Mouse (Mus musculus): Measurements from ENCODE around the gene Etv6.

The Etv6 gene

DNA sequence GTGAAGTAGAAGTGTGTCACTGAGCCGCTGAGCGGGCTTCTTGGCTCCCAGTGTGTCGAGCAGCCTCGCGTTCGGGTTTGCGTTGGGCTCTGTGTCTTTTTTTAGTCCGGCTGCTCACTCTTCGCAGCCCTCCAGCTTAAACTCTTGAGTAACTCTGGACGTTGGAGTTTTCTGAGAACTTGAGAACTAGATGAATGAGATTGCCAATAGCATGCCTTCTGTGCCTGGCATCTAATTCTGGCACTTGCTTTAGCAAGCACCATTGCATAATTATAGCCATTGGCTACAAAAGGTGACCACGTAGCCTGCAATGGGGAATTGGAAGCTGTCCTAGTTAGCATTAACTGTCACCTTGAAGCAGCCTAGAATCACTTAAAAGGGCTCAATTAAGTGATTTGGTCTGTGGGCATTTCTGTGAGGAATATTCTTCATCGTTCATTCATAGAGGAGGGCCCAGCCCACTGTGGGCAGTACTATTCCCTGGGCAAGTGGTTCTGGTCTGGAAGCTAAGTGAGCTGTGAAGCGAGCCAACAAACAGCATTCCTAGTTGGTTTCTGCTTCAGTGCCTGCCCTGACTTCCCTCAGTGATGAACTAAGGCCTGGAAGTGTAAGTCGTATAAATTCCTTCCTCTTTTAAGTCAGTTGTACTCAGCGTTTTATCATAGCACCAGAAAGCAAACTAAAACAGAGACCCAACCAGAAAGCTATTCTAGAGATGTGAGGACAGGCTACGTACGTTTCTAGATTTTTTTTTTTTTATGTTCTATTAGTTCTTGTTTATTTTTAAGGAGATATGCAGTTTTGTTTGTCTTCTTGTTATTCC is 136.6 kb downstream of the Etv6 start:
- DNase-seq (ENCODE audit: low read depth), result no peak

DNA sequence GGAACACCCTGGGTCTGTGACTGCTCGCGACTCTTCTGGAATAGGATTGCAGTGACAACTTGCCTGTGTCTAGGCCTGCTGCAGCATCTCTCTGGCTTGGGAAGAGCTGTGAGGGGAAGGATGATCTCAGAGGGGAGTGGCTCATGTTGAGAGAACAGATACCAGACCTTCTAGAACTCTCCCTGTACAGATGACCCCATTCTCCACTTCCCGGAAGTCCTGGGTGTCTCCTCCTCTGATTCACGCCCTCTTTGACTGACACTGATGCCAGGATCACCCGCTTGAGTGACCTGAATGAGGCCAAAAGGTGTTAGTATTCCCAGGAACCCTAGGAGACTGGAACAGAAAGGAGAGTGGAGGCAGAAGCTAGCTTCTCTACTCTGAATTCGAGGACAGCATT is 137.9 kb downstream of the Etv6 start:
- no peak for DNase-seq (ENCODE audit: low read depth)

DNA sequence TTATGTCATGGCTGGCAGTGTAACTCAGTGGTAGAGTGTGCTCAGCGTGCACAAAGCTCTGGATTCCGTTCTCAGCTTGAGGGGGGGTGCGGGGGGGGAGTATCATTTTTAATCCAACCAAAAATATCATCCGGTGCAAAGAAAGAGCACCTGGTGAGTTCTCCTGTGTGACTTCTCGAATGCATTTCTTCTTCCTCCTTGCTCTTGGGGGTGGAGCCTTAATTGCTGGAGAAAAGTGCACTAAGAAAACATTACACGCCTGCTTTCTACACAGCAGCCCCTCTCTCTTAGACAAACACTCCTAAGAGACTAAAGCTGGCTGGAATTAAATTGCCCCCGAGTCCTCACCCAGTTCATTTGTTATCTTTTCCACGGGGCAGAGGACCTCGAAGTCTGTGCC is 139.6 kb downstream of the Etv6 start:
- DNase-seq (ENCODE audit: low read depth), result no peak

DNA sequence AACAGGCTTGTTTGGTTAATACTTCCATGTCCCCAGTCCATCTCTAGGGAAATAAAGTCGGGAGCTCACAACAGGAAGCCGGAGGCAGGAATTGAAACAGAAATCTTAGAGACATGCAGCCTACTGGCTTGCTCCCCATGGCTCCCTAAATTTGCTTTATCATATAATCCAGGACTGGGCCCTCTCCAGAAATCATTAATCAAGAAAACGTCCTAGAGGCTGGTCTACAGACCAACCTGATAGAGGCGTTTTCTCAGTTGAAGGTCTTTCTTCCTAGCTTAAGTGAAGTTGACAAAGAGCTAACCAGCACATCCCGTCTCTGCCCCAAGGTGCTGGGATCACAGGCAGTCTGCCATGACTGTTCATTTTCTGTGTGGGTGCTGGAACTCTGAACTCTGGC is 141.7 kb downstream of the Etv6 start:
- no peak for DNase-seq (ENCODE audit: low read depth)

GRCm38 (mm10) chr6:134182301-134182948 is 146.9 kb downstream of the Etv6 start:
- no peak for DNase-seq (ENCODE audit: low read depth)

GRCm38 (mm10) chr6:134183592-134184342 is 148.3 kb downstream of the Etv6 start:
- no peak for DNase-seq (ENCODE audit: low read depth)

DNA sequence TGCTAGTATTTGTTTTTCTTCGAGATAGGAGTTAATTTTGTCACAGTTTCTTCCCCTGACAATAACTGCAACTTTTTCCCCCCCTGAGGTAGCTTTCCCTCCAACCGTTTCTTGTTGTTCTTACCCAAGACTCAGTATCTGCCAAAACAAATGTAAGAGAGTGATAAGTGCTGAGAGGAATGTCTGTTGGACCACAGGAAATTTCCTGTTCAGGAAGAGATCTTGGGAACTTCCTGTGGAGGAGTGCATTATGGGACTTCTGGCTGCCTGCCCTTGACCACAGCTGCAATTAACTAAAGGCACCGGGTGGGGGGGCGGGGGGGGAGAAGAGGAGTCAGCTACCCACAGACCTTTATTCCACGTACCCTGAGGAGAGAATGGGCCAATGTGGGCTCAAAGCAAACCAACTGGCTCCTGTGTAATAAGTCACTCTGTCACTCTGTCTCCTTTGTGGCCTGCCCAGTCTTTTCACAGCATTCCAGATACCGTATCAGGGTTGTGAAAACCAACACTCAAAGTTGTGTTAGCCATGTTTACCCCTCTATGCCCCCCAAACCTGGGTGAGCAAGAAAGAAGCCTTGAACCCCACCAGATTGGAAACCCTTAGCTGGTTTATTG is 150.9 kb downstream of the Etv6 start:
- DNase-seq (ENCODE audit: low read depth), result peak; percentile 69

DNA sequence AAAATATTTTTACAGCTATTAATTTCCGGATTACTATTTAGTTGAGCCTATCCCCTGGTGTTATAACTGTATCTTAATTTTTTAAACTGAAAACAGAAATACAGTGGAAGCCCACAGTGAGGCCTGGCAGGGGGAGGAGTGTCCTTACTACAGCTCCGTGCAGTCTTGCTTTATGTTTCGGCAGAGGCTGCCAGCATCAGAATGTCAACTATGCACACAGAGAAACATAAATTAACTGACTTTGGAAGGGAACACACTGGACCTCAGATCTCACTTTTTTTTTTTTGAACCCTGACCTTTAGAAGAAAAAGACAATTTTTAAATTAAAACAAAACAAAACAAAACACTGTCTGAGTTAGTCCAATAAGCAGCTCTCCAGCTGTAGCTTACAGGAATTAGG is 153.2 kb downstream of the Etv6 start:
- DNase-seq (ENCODE audit: low read depth), result no peak

GRCm38 (mm10) chr6:134189174-134189573 is 153.7 kb downstream of the Etv6 start:
- DNase-seq (ENCODE audit: low read depth), result no peak

GRCm38 (mm10) chr6:134189575-134190132 is 154.2 kb downstream of the Etv6 start:
- DNase-seq (ENCODE audit: low read depth), result no peak

DNA sequence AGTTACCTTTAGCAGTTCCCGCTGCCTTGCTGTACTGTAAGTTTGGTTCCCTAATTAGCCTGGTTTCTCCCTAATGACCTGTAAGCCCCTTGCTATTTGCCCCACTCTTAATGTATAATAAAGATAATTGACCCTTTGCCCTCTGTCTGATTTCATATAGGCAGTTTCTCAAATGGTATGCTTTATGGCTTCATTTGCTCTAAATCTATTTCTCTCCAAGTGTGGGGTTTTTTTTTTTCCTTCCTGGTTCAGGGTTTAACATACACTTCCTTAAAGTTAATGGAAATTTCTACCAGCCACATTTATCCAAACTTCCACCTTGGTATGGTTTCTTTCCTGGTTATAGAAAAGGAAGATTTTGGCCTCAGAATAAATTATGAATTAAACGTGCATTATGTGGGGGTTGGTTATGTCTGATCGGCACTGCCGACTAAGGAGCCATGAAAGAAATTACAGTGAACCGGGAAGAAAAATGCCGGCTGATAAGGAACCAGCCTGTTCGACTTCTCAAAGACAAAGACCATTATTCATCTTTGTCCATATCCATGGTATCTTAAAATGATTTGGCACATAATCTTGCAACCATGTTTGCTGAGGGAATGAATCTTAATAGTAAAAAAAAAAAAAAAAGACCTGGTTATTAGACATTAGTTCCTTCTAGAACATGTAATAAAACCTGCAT is 155.2 kb downstream of the Etv6 start:
- no peak for DNase-seq (ENCODE audit: low read depth)

- no peak for DNase-seq (ENCODE audit: low read depth)
Measured at GRCm38 (mm10) chr6:134192710-134193109, 157.2 kb downstream of the Etv6 start.

GRCm38 (mm10) chr6:134199895-134200294 is 164.4 kb downstream of the Etv6 start:
- no peak for DNase-seq (ENCODE audit: low read depth)

GRCm38 (mm10) chr6:134200577-134200976 is 165.1 kb downstream of the Etv6 start:
- DNase-seq (ENCODE audit: low read depth), result peak; percentile 90

DNA sequence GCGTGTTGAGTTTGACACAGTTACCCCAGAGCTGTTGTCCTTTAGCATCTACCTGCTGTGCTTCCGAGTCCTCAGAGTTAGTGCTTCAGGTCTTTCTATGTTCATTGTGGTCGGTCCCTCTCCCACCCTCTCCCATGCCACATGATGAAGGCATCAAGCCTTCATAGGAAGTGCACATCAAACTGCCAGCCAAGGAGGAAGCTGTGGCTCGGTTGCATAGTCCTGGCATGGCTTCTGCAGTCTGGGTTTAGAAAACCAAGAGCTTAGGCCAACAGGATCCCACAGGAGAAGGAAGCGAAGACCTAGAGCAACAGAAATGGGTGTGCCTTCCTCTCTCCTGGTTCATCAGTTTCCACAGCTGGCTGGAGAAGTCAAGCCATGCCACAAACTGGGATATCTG is 166.7 kb downstream of the Etv6 start:
- DNase-seq (ENCODE audit: low read depth), result no peak

GRCm38 (mm10) chr6:134205163-134205562 is 169.7 kb downstream of the Etv6 start:
- DNase-seq (ENCODE audit: low read depth), result no peak

DNA sequence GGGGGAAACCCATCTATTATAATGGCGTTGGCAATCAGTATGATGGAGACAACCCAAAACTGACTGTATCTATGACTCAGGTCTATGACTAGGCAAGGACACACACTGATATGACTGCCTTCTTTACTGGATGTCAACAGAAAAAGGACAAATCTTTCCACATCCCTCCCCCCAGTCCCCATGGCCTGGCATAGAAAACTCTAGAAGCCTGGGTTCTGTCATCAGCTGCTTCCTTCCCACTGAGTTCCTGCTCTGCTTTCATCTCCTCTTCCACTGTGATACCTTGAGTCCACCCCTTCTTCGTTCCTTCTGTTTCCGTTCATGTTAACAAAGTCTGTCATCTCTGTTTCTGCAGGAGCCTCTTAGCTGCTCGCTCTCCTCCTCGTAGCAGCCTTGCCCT is 170.2 kb downstream of the Etv6 start:
- DNase-seq (ENCODE audit: low read depth), result no peak

GRCm38 (mm10) chr6:134206251-134206650 is 170.8 kb downstream of the Etv6 start:
- DNase-seq (ENCODE audit: low read depth), result no peak

- no peak for DNase-seq (ENCODE audit: low read depth)
Measured at GRCm38 (mm10) chr6:134207391-134208179, 172.1 kb downstream of the Etv6 start.

DNA sequence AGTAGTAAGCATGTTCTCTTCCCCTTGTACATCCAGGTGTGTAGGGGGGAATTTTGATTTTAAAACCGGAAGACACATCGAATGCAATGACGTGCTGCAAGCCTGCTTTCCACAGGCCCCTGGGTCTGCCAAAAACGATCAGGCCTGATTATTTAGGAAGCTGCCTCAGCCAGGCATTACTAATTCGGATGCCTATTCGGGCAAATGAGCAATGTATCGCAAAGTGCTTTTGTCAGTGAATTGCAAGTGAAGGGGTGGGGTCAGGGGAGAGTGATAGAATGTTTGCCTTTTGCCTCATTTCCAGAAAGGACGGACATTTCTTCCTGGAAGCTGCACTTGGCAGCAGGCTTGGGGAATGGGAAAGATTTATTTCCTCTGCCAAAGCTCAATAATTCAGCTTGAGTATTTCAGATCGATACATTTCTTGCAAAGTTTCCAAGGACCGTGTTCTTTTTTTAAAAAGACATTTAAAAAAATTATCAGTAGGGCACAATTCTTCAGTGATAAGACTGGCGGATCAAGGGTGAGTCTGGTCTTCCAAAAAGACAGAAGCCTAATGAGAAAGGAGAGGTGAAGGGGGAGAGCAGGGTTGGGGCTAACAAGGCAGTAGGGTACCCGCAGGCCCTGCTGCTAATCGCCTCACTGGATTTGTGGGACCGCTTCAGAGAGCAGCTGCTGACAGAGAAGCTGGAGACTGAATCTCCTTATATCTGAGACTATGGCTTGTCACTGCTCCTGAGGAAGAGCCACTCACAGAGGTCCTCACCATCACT is 172.9 kb downstream of the Etv6 start:
- no peak for DNase-seq (ENCODE audit: low read depth)
